In genomic region chr7:19520032-19520431, GRCm38 (mm10) we compare ENCODE assay signal across 9 mouse cellular contexts. TPM values are rescaled to one million over a fixed set of nuclear protein-coding genes. Genes with fewer than 3 reads are reported as not detected.
DNase-seq lines count a peak whose midpoint lies in the region; ATAC-seq lines count a peak whose summit lies in the region.
"Had no signal": no experiment of that assay in that cellular context is flagged by ENCODE, and none has a peak within 500 bp of the region (broad histone marks: within the 10 kb centered on the region; RNA-seq: fewer than 3 reads in every experiment).

No protein-coding gene starts in this region.

- peaks cover 96% of the 10 kb centered on the region for H3K27me3 ChIP-seq in heart, embryonic 13.5 days (replicated peaks)
- peaks cover 97% of the 10 kb centered on the region for H3K27me3 ChIP-seq in embryonic facial prominence, embryonic 10.5 days (replicated peaks; ENCODE audit: low read depth, poor library complexity, severe bottlenecking)
- peaks cover 82% of the 10 kb centered on the region for H3K27me3 ChIP-seq in intestine, embryonic 14.5 days (replicated peaks; ENCODE audit: control insufficient read depth, insufficient read depth, low read length)
- peaks cover 68% of the 10 kb centered on the region for H3K27me3 ChIP-seq in midbrain, embryonic 14.5 days (ENCODE audit: control insufficient read depth, insufficient read depth, low read length)

- peak overlapping the region; percentile 74 for H3K9ac ChIP-seq in heart, embryonic 13.5 days
- peak overlapping the region; percentile 22; the same call in 1 of the 2 replicates for H3K9ac ChIP-seq in intestine, embryonic 14.5 days (ENCODE audit: low read length)
- peak overlapping the region; percentile 50 for H3K9ac ChIP-seq in midbrain, embryonic 14.5 days (replicated peaks; ENCODE audit: low read length)

- H3K9me3 ChIP-seq in heart, embryonic 13.5 days: no peaks in the 10 kb centered on the region
- H3K9me3 ChIP-seq in embryonic facial prominence, embryonic 10.5 days: 0 out of 2 replicates have a peak, but pooled peaks cover 2% of the 10 kb centered on the region
- H3K9me3 ChIP-seq in intestine, embryonic 14.5 days (ENCODE audit: control insufficient read depth, low read length): no peaks in the 10 kb centered on the region
- H3K9me3 ChIP-seq in midbrain, embryonic 14.5 days (ENCODE audit: control insufficient read depth, low read length): no peaks in the 10 kb centered on the region

- DNase-seq in heart, adult 18-20 months: no peak
- peak; percentile 57 for DNase-seq in embryonic facial prominence, embryonic 10.5 days (ENCODE audit: low spot score)
- DNase-seq in intestine, embryonic 14.5 days (ENCODE audit: low spot score): no peak
- DNase-seq in midbrain, embryonic 14.5 days: peak; percentile 32
- DNase-seq in adrenal gland, postnatal 10 days: no peak
- DNase-seq in layer of hippocampus, adult 11-12 months (ENCODE audit: low spot score): no peak
- DNase-seq in ovary, postnatal 14 days (ENCODE audit: low spot score): no peak
- DNase-seq: adrenal gland, adult 8-10 months had no signal

- peaks cover 38% of the 10 kb centered on the region for H3K4me1 ChIP-seq in heart, embryonic 13.5 days
- peaks cover 42% of the 10 kb centered on the region for H3K4me1 ChIP-seq in embryonic facial prominence, embryonic 10.5 days
- H3K4me1 ChIP-seq in intestine, embryonic 14.5 days (replicated peaks; ENCODE audit: control insufficient read depth, insufficient read depth, low read length): peaks cover 25% of the 10 kb centered on the region
- peaks cover 17% of the 10 kb centered on the region for H3K4me1 ChIP-seq in midbrain, embryonic 14.5 days (ENCODE audit: control insufficient read depth, insufficient read depth, low read length)

- H3K36me3 ChIP-seq in heart, embryonic 13.5 days: no peaks in the 10 kb centered on the region
- H3K36me3 ChIP-seq in embryonic facial prominence, embryonic 10.5 days (replicated peaks): no peaks in the 10 kb centered on the region
- H3K36me3 ChIP-seq in intestine, embryonic 14.5 days (ENCODE audit: control insufficient read depth, insufficient read depth, low read length): no peaks in the 10 kb centered on the region
- H3K36me3 ChIP-seq in midbrain, embryonic 14.5 days (ENCODE audit: control insufficient read depth, insufficient read depth, low read length): no peaks in the 10 kb centered on the region

- 5% methylated on average over 23 of the region's 23 CpGs for WGBS in heart, embryonic 13.5 days
- 5% methylated on average over 23 of the region's 23 CpGs for WGBS in embryonic facial prominence, embryonic 10.5 days
- WGBS in intestine, embryonic 14.5 days: 5% methylated on average over 22 of the region's 23 CpGs
- WGBS in midbrain, embryonic 14.5 days: 5% methylated on average over 23 of the region's 23 CpGs

- no peak overlapping the region for H3K27ac ChIP-seq in heart, embryonic 13.5 days (replicated peaks)
- H3K27ac ChIP-seq in embryonic facial prominence, embryonic 10.5 days (replicated peaks): peak overlapping the region; percentile 48; the same call in 1 of the 2 replicates
- no peak overlapping the region for H3K27ac ChIP-seq in intestine, embryonic 14.5 days (ENCODE audit: low read depth)
- no peak overlapping the region for H3K27ac ChIP-seq in midbrain, embryonic 14.5 days (replicated peaks; ENCODE audit: low read depth, low read length)

- peak overlapping the region; percentile 75 for H3K4me2 ChIP-seq in heart, embryonic 13.5 days
- peak overlapping the region; percentile 32 for H3K4me2 ChIP-seq in intestine, embryonic 14.5 days (ENCODE audit: low read length)
- H3K4me2 ChIP-seq in midbrain, embryonic 14.5 days (ENCODE audit: low read length): peak overlapping the region; percentile 52

- H3K4me3 ChIP-seq in heart, embryonic 13.5 days: peak overlapping the region; percentile 46
- H3K4me3 ChIP-seq in embryonic facial prominence, embryonic 10.5 days: peak overlapping the region; percentile 47
- 0 out of 2 replicates have a peak overlapping the region, but pooled peaks have one; percentile 8 for H3K4me3 ChIP-seq in intestine, embryonic 14.5 days (ENCODE audit: low read depth, low read length)
- peak overlapping the region; percentile 22 for H3K4me3 ChIP-seq in midbrain, embryonic 14.5 days (replicated peaks; ENCODE audit: low read depth, low read length)

- no peak for ATAC-seq in heart, embryonic 13.5 days (ENCODE audit: extremely low read depth, insufficient number of reproducible peaks, low FRiP score, low TSS enrichment)
- ATAC-seq in intestine, embryonic 14.5 days (replicated peaks; ENCODE audit: low FRiP score, low TSS enrichment, low read depth): no peak
- ATAC-seq in midbrain, embryonic 14.5 days (ENCODE audit: low FRiP score, low TSS enrichment): no peak

RNA-seq across cellular contexts. Expression of gene Nkpd1, which starts 2.4 kb away (rescaled TPM):
- 0.06 TPM in 1 of 2 replicates, not detected in the other for polyA plus RNA-seq in heart, embryonic 13.5 days (2015; fragmentation: Nextera tagmentation; extraction: Ambion mirVana)
- total RNA-seq in heart, adult 18-20 months (2021): under 1 TPM in 1 of 2 experiments, not detected in 1; 0.18 TPM
- polyA plus RNA-seq in embryonic facial prominence, embryonic 10.5 days (2016; fragmentation: Nextera tagmentation; extraction: Ambion mirVana): 0.17 and 0.19 TPM in 2 replicates
- polyA plus RNA-seq in intestine, embryonic 14.5 days (2014; fragmentation: Nextera tagmentation; extraction: Ambion mirVana): 0.09 and 0.27 TPM in 2 replicates
- 0.51 and 0.74 TPM in 2 replicates for polyA plus RNA-seq in midbrain, embryonic 14.5 days (2014; fragmentation: Nextera tagmentation; extraction: Ambion mirVana)
- under 1 TPM; 0.18 to 0.21 TPM for total RNA-seq in adrenal gland, postnatal 10 days (2021)

RNA-seq across cellular contexts. Expression of gene Trappc6a, which starts 11.8 kb away (rescaled TPM):
- polyA plus RNA-seq in heart, embryonic 13.5 days (2015; fragmentation: Nextera tagmentation; extraction: Ambion mirVana): 71.4 and 77.4 TPM in 2 replicates
- total RNA-seq in heart, adult 18-20 months (2021): 10 to 100 TPM; 44.3 to 45.3 TPM
- 72.6 and 73.9 TPM in 2 replicates for polyA plus RNA-seq in embryonic facial prominence, embryonic 10.5 days (2016; fragmentation: Nextera tagmentation; extraction: Ambion mirVana)
- polyA plus RNA-seq in intestine, embryonic 14.5 days (2014; fragmentation: Nextera tagmentation; extraction: Ambion mirVana): 113 TPM in 2 replicates
- polyA plus RNA-seq in midbrain, embryonic 14.5 days (2014; fragmentation: Nextera tagmentation; extraction: Ambion mirVana): 30.1 and 36.6 TPM in 2 replicates
- 10 to 100 TPM; 76.6 to 80.9 TPM for total RNA-seq in adrenal gland, postnatal 10 days (2021)

RNA-seq across cellular contexts. Expression of gene Bloc1s3, which starts 11.9 kb away (rescaled TPM):
- 1.5 TPM in 2 replicates for polyA plus RNA-seq in heart, embryonic 13.5 days (2015; fragmentation: Nextera tagmentation; extraction: Ambion mirVana)
- total RNA-seq in heart, adult 18-20 months (2021): 1 to 10 TPM; 2.7 to 2.8 TPM
- polyA plus RNA-seq in embryonic facial prominence, embryonic 10.5 days (2016; fragmentation: Nextera tagmentation; extraction: Ambion mirVana): 1.9 TPM in 2 replicates
- 0.93 and 1.2 TPM in 2 replicates for polyA plus RNA-seq in intestine, embryonic 14.5 days (2014; fragmentation: Nextera tagmentation; extraction: Ambion mirVana)
- polyA plus RNA-seq in midbrain, embryonic 14.5 days (2014; fragmentation: Nextera tagmentation; extraction: Ambion mirVana): 2.5 and 6.1 TPM in 2 replicates
- total RNA-seq in adrenal gland, postnatal 10 days (2021): 1 to 10 TPM; 5.2 to 5.4 TPM

RNA-seq across cellular contexts. Expression of gene Ppp1r37, which starts 42.8 kb away (rescaled TPM):
- 15.0 and 17.2 TPM in 2 replicates for polyA plus RNA-seq in heart, embryonic 13.5 days (2015; fragmentation: Nextera tagmentation; extraction: Ambion mirVana)
- total RNA-seq in heart, adult 18-20 months (2021): 10 to 100 TPM; 61.1 to 63.1 TPM
- polyA plus RNA-seq in embryonic facial prominence, embryonic 10.5 days (2016; fragmentation: Nextera tagmentation; extraction: Ambion mirVana): 20.7 and 22.9 TPM in 2 replicates
- polyA plus RNA-seq in intestine, embryonic 14.5 days (2014; fragmentation: Nextera tagmentation; extraction: Ambion mirVana): 4.4 and 6.0 TPM in 2 replicates
- polyA plus RNA-seq in midbrain, embryonic 14.5 days (2014; fragmentation: Nextera tagmentation; extraction: Ambion mirVana): 9.5 and 31.7 TPM in 2 replicates
- total RNA-seq in adrenal gland, postnatal 10 days (2021): 10 to 100 TPM; 59.2 to 60.8 TPM

RNA-seq across cellular contexts. Expression of gene Exoc3l2, which starts 56.9 kb away (rescaled TPM):
- polyA plus RNA-seq in heart, embryonic 13.5 days (2015; fragmentation: Nextera tagmentation; extraction: Ambion mirVana): 1.1 and 1.2 TPM in 2 replicates
- total RNA-seq in heart, adult 18-20 months (2021): 1 to 10 TPM in 1 of 2 experiments, under 1 TPM in 1; 0.77 to 1.1 TPM
- polyA plus RNA-seq in embryonic facial prominence, embryonic 10.5 days (2016; fragmentation: Nextera tagmentation; extraction: Ambion mirVana): 1.2 and 1.3 TPM in 2 replicates
- polyA plus RNA-seq in intestine, embryonic 14.5 days (2014; fragmentation: Nextera tagmentation; extraction: Ambion mirVana): 0.76 and 0.90 TPM in 2 replicates
- 0.12 and 0.29 TPM in 2 replicates for polyA plus RNA-seq in midbrain, embryonic 14.5 days (2014; fragmentation: Nextera tagmentation; extraction: Ambion mirVana)
- total RNA-seq in adrenal gland, postnatal 10 days (2021): 10 to 100 TPM; 17.4 to 17.9 TPM

Comparison
In these comparisons a context has a peak if more than half of its experiments do, and no peak if none do; other contexts are left out.
1. H3K9ac ChIP-seq: peak in every context shown above with its lines; median percentile 74 in heart, embryonic 13.5 days; 50 in midbrain, embryonic 14.5 days; 22 in intestine, embryonic 14.5 days.
2. DNase-seq: peak in embryonic facial prominence, embryonic 10.5 days (single experiment) and midbrain, embryonic 14.5 days (single experiment); none in heart, adult 18-20 months (0 of 2), intestine, embryonic 14.5 days (single experiment), adrenal gland, postnatal 10 days (single experiment), layer of hippocampus, adult 11-12 months (single experiment) and ovary, postnatal 14 days (single experiment).
3. Peak in every context shown above with its lines, with median percentiles within 50 percentile points of each other: H3K4me2 ChIP-seq and H3K4me3 ChIP-seq.